Mouse (Mus musculus) forebrain, postnatal 0 days (tissue): ENCODE measurements around the gene Vax2. TPM values are rescaled to one million over a fixed set of nuclear protein-coding genes. Genes with fewer than 3 reads are reported as not detected.
A peak's percentile ranks its signal among the peaks of the same experiment; 100 is the strongest.

Source experiments
- ATAC-seq: fragments of 200-750 bp; cut with Nextera tagmentation; 2 replicates; pipeline ENCODE4 v1.8.0; 2017; ENCODE audit warnings: mild to moderate bottlenecking, moderate library complexity
- DNase-seq: peaks from one replicate; pipeline ENCODE4 v3.0.0-alpha.2; 2015
- H3K27ac ChIP-seq: fragments of 300-500 bp; sonication (generic); 2 replicates; pipeline ENCODE4 v1.5.1; 2014; ENCODE audit warnings: low read depth, mild to moderate bottlenecking, antibody characterized with exemption, low read length, moderate library complexity, mixed read lengths
- H3K27me3 ChIP-seq: fragments of 300-500 bp; sonication (generic); 2 replicates; pipeline ENCODE4 v1.6.1; 2014; ENCODE audit warnings: mild to moderate bottlenecking, low read length, mixed read lengths; ENCODE audit not compliant: insufficient read depth
- H3K36me3 ChIP-seq: fragments of 300-500 bp; sonication (generic); 2 replicates; pipeline ENCODE4 v1.6.1; 2014; ENCODE audit warnings: mild to moderate bottlenecking, moderate library complexity; ENCODE audit not compliant: insufficient read depth
- H3K4me1 ChIP-seq: fragments of 300-500 bp; sonication (generic); 2 replicates; pipeline ENCODE4 v1.6.1; 2014; ENCODE audit warnings: antibody characterized with exemption; ENCODE audit not compliant: insufficient read depth
- H3K4me2 ChIP-seq: fragments of 300-500 bp; sonication (generic); 2 replicates; pipeline ENCODE4 v1.6.1; 2014; ENCODE audit warnings: low read depth, mild to moderate bottlenecking, moderate library complexity
- H3K4me3 ChIP-seq: fragments of 300-500 bp; sonication (generic); 2 replicates; pipeline ENCODE4 v1.5.1; 2014; ENCODE audit warnings: low read depth, low read length, mixed read lengths
- H3K9ac ChIP-seq: fragments of 300-500 bp; sonication (generic); 2 replicates; pipeline ENCODE4 v1.6.1; 2014; ENCODE audit warnings: mild to moderate bottlenecking
- H3K9me3 ChIP-seq: fragments of 300-500 bp; sonication (generic); 2 replicates; pipeline ENCODE4 v1.6.1; 2016; ENCODE audit warnings: low read length
- CTCF ChIP-seq: sonication (generic); IDR thresholded peaks from 2 replicates; pipeline ENCODE4 v1.5.1; 2016; ENCODE audit warnings: antibody characterized with exemption, control low read depth, low read depth
- WGBS: fragments of 180-500 bp; shearing (Covaris S2); extraction: QIAGEN DNeasy Blood & Tissue Kit; methylation state at CpG from one replicate; pipeline ENCODE4 v1.1.7; 2014; 5-methylcytosine and 5-hydroxymethylcytosine counted together
- polyA plus RNA-seq: library from polyadenylated mRNA; unstranded; fragments of >200 nt; fragmentation: Nextera tagmentation; extraction: Ambion mirVana; gene quantifications from 2 replicates; pipeline ENCODE4 v1.2.1, GENCODE M21; 2015
- total RNA-seq: library from RNA; depleted of rRNA; stranded (reverse); fragments of >200 nt; gene quantifications from 2 replicates; pipeline ENCODE4 v1.2.3, GENCODE M21; 2014

Vax2 gene
- total and polyA plus RNA-seq, 2 experiments from 2014 or later = not detected

DNA sequence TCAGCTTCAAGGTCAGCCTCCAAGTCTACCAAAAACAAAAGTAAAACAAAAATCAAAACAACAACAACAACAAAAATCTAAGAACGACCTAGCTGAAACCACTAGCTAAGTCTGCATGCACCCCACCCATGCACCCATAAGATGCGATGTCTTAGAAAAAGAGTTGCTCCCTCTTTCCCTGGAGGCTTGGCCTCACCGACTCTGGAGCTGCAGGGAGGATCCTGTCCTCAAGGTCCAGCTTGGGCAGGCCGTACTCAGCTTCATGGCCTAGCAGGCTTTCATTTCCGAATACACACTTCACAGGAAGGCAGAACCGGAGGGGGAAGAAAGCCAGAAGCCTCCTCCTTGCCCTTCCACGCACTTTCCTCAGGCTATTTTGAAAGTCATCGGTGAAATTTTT, 6.0 kb downstream of the Vax2 start:
- peaks cover 95% of the 10 kb centered on the region for H3K27me3 ChIP-seq
- no peaks in the 10 kb centered on the region for H3K9me3 ChIP-seq
- no peak for DNase-seq
- WGBS = 3% methylated on average over 8 of the region's 8 CpGs
- H3K4me2 ChIP-seq = no peak overlapping the region
- TF ChIP-seq CTCF = no peak
- H3K4me1 ChIP-seq = no peaks in the 10 kb centered on the region
- H3K4me3 ChIP-seq = no peak overlapping the region
- no peak overlapping the region for H3K27ac ChIP-seq
- H3K9ac ChIP-seq = no peak overlapping the region
- no peaks in the 10 kb centered on the region for H3K36me3 ChIP-seq
- ATAC-seq = no peak

DNA sequence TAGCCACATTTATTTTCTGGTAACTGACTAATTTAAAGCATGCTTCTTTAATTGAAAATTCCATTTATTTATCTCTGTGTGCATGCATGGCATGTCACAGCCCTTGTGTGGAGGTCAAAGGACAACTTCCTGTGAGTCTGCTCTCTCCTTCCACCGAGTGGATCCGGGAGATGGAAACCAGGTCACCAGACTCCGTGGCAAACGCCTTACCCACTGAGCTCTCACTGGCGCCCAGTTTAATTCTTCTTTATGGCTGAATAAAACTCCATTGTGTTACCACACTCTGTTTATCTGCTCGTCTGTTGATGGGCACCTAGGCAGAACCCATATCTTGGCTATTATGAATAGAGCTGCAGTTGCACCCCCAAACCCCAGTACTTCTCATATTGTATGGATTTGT, 11.5 kb downstream of the Vax2 start:
- H3K36me3 ChIP-seq = no peaks in the 10 kb centered on the region
- no peak for TF ChIP-seq CTCF
- WGBS = 22% methylated on average over 6 of the region's 6 CpGs
- DNase-seq (no peak), ATAC-seq (no peak)
- H3K9me3 ChIP-seq = no peaks in the 10 kb centered on the region
- no peak overlapping the region for H3K9ac ChIP-seq
- H3K27me3 ChIP-seq = peaks cover 60% of the 10 kb centered on the region
- no peaks in the 10 kb centered on the region for H3K4me1 ChIP-seq
- no peak overlapping the region for H3K27ac ChIP-seq
- H3K4me3 ChIP-seq = no peak overlapping the region
- H3K4me2 ChIP-seq = no peak overlapping the region

DNA sequence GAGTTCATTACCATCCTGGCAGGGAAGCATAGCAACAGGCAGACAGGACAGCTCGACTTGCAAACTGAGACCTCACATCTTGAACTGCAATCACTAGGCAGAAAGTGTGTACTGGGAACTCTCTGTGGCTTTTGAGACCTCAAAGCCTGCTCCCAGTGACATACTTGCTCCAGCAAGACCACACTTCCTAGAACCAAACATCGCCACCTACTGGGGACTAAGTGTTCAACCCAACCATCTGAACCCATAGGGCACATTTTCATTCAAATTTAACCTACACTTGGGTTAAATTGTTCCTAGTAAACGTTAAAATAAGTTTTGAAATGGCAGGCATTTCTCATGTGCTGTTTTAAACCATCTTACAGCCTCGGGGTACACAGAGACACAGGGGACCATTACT, 16.1 kb downstream of the Vax2 start:
- Histone ChIP-seq H3K4me1 (no peaks in the 10 kb centered on the region), H3K9me3 (no peaks in the 10 kb centered on the region), H3K27ac (no peak overlapping the region), H3K4me2 (no peak overlapping the region), H3K9ac (no peak overlapping the region), H3K36me3 (no peaks in the 10 kb centered on the region), H3K27me3 (peaks cover 15% of the 10 kb centered on the region), H3K4me3 (no peak overlapping the region)
- no peak for ATAC-seq
- TF ChIP-seq CTCF = peak; percentile 26; the same call in 1 of the 2 replicates
- WGBS = 41% methylated on average over 4 of the region's 4 CpGs
- DNase-seq = no peak

DNA sequence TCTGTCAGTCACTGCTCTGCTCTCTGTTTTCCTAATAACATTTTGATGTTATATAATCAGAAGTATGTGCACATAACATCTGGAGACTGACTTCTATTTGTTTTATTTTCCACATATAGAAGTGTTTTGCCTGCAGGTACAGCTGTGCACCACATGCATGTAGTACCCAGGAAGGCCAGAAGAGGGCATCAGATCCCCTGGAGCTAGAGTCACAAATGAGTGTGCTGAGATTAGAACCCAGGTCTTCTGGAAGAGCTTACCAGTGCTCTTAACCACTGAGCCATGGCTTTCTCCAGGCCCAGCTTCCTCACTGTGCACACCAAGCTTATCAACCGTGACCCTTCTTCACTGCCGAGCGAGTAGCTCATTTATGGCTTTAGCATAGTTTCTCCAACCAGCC, 17.4 kb downstream of the Vax2 start:
- no peaks in the 10 kb centered on the region for H3K36me3 ChIP-seq
- no peak for DNase-seq
- 93% methylated on average over 3 of the region's 3 CpGs for WGBS

DNA sequence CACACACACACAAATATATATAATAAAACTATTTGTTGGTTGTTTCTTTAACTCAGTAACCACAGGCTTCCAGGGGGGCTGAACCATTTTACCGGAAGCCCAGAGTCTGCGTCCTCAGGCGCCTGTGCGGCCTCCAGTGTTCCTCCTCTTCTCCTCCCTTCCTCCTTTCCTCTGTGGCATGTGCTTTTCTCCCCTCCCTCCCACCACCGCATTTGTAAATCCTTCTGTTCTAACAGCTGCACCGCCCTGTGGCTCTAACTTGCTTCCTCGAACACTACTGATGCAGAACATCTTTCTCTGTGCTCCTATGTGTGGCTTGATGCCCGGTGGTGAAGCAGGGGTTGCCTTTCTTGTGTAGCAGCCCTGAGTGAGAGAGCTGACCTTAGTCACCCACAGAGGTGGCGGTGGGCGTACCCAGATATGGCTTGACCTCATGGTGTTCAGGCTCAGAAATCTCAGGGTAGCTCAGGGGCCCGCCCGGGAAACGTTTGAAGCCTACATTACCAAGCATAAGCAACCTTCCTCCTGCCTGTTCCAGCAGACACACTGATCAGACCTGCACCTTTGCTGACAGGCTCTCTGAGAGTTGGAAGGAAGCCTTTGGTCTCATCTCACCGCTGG, 18.4 kb downstream of the Vax2 start:
- no peak for ATAC-seq
- H3K27me3 ChIP-seq = peaks cover 3% of the 10 kb centered on the region
- no peak for TF ChIP-seq CTCF
- H3K4me2 ChIP-seq = no peak overlapping the region
- no peaks in the 10 kb centered on the region for H3K36me3 ChIP-seq
- H3K4me1 ChIP-seq = no peaks in the 10 kb centered on the region
- no peak overlapping the region for H3K9ac ChIP-seq
- no peaks in the 10 kb centered on the region for H3K9me3 ChIP-seq
- no peak overlapping the region for H3K4me3 ChIP-seq
- no peak for DNase-seq
- 77% methylated on average over 14 of the region's 14 CpGs for WGBS
- H3K27ac ChIP-seq = no peak overlapping the region

More for the DNA sequence above, 17.4 kb downstream of the Vax2 start:
- H3K27ac ChIP-seq = no peak overlapping the region
- no peaks in the 10 kb centered on the region for H3K9me3 ChIP-seq
- TF ChIP-seq CTCF = peak; percentile 54
- H3K27me3 ChIP-seq = peaks cover 6% of the 10 kb centered on the region
- H3K4me2 ChIP-seq = no peak overlapping the region
- no peak overlapping the region for H3K4me3 ChIP-seq
- ATAC-seq = no peak
- H3K9ac ChIP-seq = no peak overlapping the region
- H3K4me1 ChIP-seq = no peaks in the 10 kb centered on the region

DNA sequence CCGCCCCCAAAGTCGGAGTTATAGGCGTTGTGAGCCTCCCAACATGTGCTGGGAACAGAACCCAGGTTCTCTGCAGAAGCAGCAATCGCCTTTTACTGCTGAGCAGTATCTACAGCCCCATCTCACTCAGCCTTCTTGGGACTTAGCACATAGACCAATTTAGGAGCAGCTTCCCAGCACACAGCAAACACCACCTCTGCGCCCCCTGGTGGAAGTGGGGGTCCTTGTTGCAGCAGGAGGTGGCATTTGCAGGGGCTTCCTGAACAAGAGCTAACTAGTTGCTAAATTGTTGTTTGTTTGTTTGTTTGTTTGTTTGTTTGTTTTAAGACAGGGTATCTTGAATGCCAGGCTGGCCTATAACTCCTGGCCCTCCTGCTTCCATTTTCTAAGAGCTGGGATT, 20.1 kb downstream of the Vax2 start:
- peaks cover 3% of the 10 kb centered on the region for H3K27me3 ChIP-seq
- H3K4me1 ChIP-seq = no peaks in the 10 kb centered on the region
- peak; percentile 66 for TF ChIP-seq CTCF
- no peak for DNase-seq
- H3K4me3 ChIP-seq = no peak overlapping the region
- no peak overlapping the region for H3K9ac ChIP-seq
- H3K36me3 ChIP-seq = no peaks in the 10 kb centered on the region
- H3K9me3 ChIP-seq = no peaks in the 10 kb centered on the region
- ATAC-seq = no peak
- no peak overlapping the region for H3K27ac ChIP-seq
- H3K4me2 ChIP-seq = no peak overlapping the region
- WGBS = 28% methylated on average over 5 of the region's 5 CpGs

DNA sequence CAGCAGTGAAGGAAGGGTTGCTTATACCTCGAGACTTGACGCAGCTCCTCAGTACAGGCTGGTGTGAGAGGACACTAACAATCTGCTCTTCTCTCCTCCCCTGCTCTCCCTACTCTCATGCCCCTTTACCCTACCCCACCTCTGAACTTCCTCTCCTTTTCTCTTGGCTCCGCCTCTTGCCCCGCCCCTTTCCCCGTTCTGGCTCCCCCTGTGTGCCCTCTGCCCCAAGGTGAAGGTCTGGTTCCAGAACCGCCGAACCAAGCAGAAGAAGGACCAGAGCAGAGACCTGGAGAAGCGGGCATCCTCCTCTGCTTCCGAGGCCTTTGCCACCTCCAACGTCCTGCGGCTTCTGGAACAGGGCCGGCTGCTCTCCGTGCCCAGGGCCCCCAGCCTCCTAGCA, 26.2 kb downstream of the Vax2 start:
- ATAC-seq = no peak
- 34% methylated on average over 13 of the region's 13 CpGs for WGBS
- H3K9ac ChIP-seq = no peak overlapping the region
- no peaks in the 10 kb centered on the region for H3K36me3 ChIP-seq
- TF ChIP-seq CTCF = no peak
- no peaks in the 10 kb centered on the region for H3K9me3 ChIP-seq
- no peak for DNase-seq
- H3K4me2 ChIP-seq = no peak overlapping the region
- H3K27me3 ChIP-seq = no peaks in the 10 kb centered on the region
- H3K4me1 ChIP-seq = no peaks in the 10 kb centered on the region
- no peak overlapping the region for H3K27ac ChIP-seq
- H3K4me3 ChIP-seq = no peak overlapping the region
